Mouse (Mus musculus) CH12.LX (cell line): ENCODE measurements around the gene Zmynd10.

Source experiments
- BHLHE40 ChIP-seq: IDR thresholded peaks from 2 replicates; pipeline ENCODE4 v1.6.1; 2011; ENCODE audit warnings: mild to moderate bottlenecking, low read depth, low read length, improper control_type of control experiment
- CTCF ChIP-seq, 2 experiments: IDR thresholded peaks in 1 of 2; conservative IDR thresholded peaks in 1 of 2; 2 replicates each; pipeline ENCODE4 v1.5.1; 2011 to 2012; ENCODE audit warnings: low read depth in 2 of 2, low read length in 2 of 2, improper control_type of control experiment in 1 of 2, inconsistent platforms in 1 of 2, mild to moderate bottlenecking in 1 of 2, moderate library complexity in 1 of 2
- E2F4 ChIP-seq: IDR thresholded peaks from 2 replicates; pipeline ENCODE4 v1.6.1; 2011; ENCODE audit warnings: low read depth, low read length, improper control_type of control experiment; ENCODE audit not compliant: insufficient replicate concordance
- JUN ChIP-seq: IDR thresholded peaks from 2 replicates; pipeline ENCODE4 v1.6.1; 2011; ENCODE audit warnings: low read depth, mild to moderate bottlenecking, low read length, improper control_type of control experiment, moderate library complexity; ENCODE audit not compliant: insufficient read depth
- MXI1 ChIP-seq: IDR thresholded peaks from 2 replicates; pipeline ENCODE4 v1.6.1; 2011; ENCODE audit warnings: mild to moderate bottlenecking, low read depth, low read length, improper control_type of control experiment
- MYC ChIP-seq: IDR thresholded peaks from 2 replicates; pipeline ENCODE4 v1.6.1; 2011; ENCODE audit warnings: low read depth, mild to moderate bottlenecking, improper control_type of control experiment, low read length
- NELFE ChIP-seq: IDR thresholded peaks from 2 replicates; pipeline ENCODE4 v1.6.1; 2011; ENCODE audit warnings: low read depth, low read length, improper control_type of control experiment
- SMC3 ChIP-seq: IDR thresholded peaks from 2 replicates; pipeline ENCODE4 v1.6.1; 2011; ENCODE audit warnings: low read depth, low read length, improper control_type of control experiment
- USF1 ChIP-seq: IDR thresholded peaks from 2 replicates; pipeline ENCODE4 v1.6.1; 2014; ENCODE audit warnings: low read depth, mild to moderate bottlenecking, inconsistent platforms, low read length, improper control_type of control experiment
- ZNF384 ChIP-seq: IDR thresholded peaks from 2 replicates; pipeline ENCODE4 v1.6.1; 2012; ENCODE audit warnings: low read depth, low read length, improper control_type of control experiment, inconsistent platforms

GRCm38 (mm10) chr9:107544729-107545128, 2.4 kb upstream of the Zmynd10 start:
- no peak for TF ChIP-seq MXI1
- no peak for TF ChIP-seq CTCF (conservative IDR thresholded peaks at IDR 0.05 in 1 of 2, IDR thresholded peaks at IDR 0.05 in 1 of 2; ENCODE audit: low read depth in 2 of 2, low read length in 2 of 2)
- TF ChIP-seq USF1 = no peak
- TF ChIP-seq MYC = no peak
- TF ChIP-seq ZNF384 = no peak
- no peak for TF ChIP-seq JUN
- no peak for TF ChIP-seq NELFE
- TF ChIP-seq SMC3 = no peak
- TF ChIP-seq E2F4 = no peak
- TF ChIP-seq BHLHE40 = no peak
